Mouse (Mus musculus) ES-Bruce4 (cell line): ENCODE results near the gene Hnf1b. TPM values are rescaled to one million over a fixed set of nuclear protein-coding genes. Genes with fewer than 3 reads are reported as not detected.

Experiments
- H3K27ac ChIP-seq: 2 replicates; pipeline ENCODE4 v1.5.1; 2012; ENCODE audit warnings: low read length, inconsistent platforms; ENCODE audit not compliant: insufficient read depth
- H3K27me3 ChIP-seq: 2 replicates; pipeline ENCODE4 v1.6.1; 2012; ENCODE audit warnings: mild to moderate bottlenecking, low read length, inconsistent platforms; ENCODE audit not compliant: control insufficient read depth, poor library complexity, insufficient read depth, severe bottlenecking
- H3K36me3 ChIP-seq: 2 replicates; pipeline ENCODE4 v1.6.1; 2012; ENCODE audit warnings: inconsistent platforms, mild to moderate bottlenecking, low read length, moderate library complexity; ENCODE audit not compliant: control insufficient read depth, poor library complexity, insufficient read depth, severe bottlenecking
- H3K4me1 ChIP-seq: one replicate; pipeline ENCODE4 v1.8.1; 2011; ENCODE audit warnings: low read length; ENCODE audit not compliant: control insufficient read depth, insufficient read depth
- H3K4me3 ChIP-seq: 2 replicates; pipeline ENCODE4 v1.5.1; 2011; ENCODE audit warnings: low read depth, mild to moderate bottlenecking, low read length
- H3K9ac ChIP-seq: 2 replicates; pipeline ENCODE4 v1.6.1; 2012; ENCODE audit warnings: low read depth, mild to moderate bottlenecking, inconsistent platforms; ENCODE audit not compliant: poor library complexity, severe bottlenecking
- H3K9me3 ChIP-seq: replicated peaks from 2 replicates; pipeline ENCODE4 v1.6.1; 2012; ENCODE audit warnings: mild to moderate bottlenecking, low read length, inconsistent platforms; ENCODE audit not compliant: control insufficient read depth, poor library complexity, insufficient read depth, severe bottlenecking
- CTCF ChIP-seq: IDR thresholded peaks from one replicate; pipeline ENCODE4 v1.8.1; 2011; ENCODE audit warnings: low read depth, low read length
- EP300 ChIP-seq: IDR thresholded peaks from 2 replicates; pipeline ENCODE4 v1.6.1; 2011; ENCODE audit warnings: low read depth, low read length; ENCODE audit not compliant: insufficient read depth
- POLR2A ChIP-seq: IDR thresholded peaks from one replicate; pipeline ENCODE4 v1.8.1; 2011; ENCODE audit warnings: low read length; ENCODE audit not compliant: insufficient read depth
- polyA plus RNA-seq: library from polyadenylated mRNA; stranded (reverse); fragments of >200 nt; gene quantifications from 2 replicates; pipeline ENCODE4 v1.2.4, GENCODE M21; 2011; ENCODE audit warnings: low read depth; ENCODE audit not compliant: missing spikeins, insufficient read depth, insufficient read length

The Hnf1b gene
- polyA plus RNA-seq, 1 experiment, result 0.27 TPM

- peaks cover 4% of the 10 kb centered on the region for H3K36me3 ChIP-seq
- H3K9me3 ChIP-seq, result no peaks in the 10 kb centered on the region
- H3K4me1 ChIP-seq, result no peaks in the 10 kb centered on the region
- H3K27me3 ChIP-seq, result no peaks in the 10 kb centered on the region; the same call in 1 of the 2 replicates
- H3K27ac ChIP-seq, result no peak overlapping the region
- no peak overlapping the region for H3K4me3 ChIP-seq
- no peak for TF ChIP-seq CTCF
- TF ChIP-seq EP300, result no peak
- no peak for TF ChIP-seq POLR2A
- H3K9ac ChIP-seq, result no peak overlapping the region
These were observed 88.7 kb downstream of the Hnf1b start for GRCm38 (mm10) chr11:83938556-83938955.

GRCm38 (mm10) chr11:83941950-83942840 is 92.3 kb downstream of the Hnf1b start, which contains the start of gene Ddx52:
TSS of gene Ddx52 (plus strand) at chr11:83942062.
- Histone ChIP-seq H3K27ac (no peak within 1 kb of the TSS), H3K4me1 (no peaks in the 10 kb centered on the region), H3K9ac (peak within 1 kb of the TSS; percentile 96), H3K36me3 (peaks cover 31% of the 10 kb centered on the region), H3K27me3 (no peaks in the 10 kb centered on the region; the same call in 1 of the 2 replicates), H3K4me3 (peak within 1 kb of the TSS; percentile 77), H3K9me3 (no peaks in the 10 kb centered on the region)
- TF ChIP-seq EP300 (no peak), POLR2A (peak; percentile 30)

Other genes with a start within 250 kb of the Hnf1b start
- not detected in 2 replicates for gene Rpl9-ps1, start 204.4 kb upstream of the Hnf1b start, polyA plus RNA-seq
- not detected in 2 replicates for gene Ccl3, start 200.7 kb upstream of the Hnf1b start, polyA plus RNA-seq
- not detected in 2 replicates for gene Ccl4, start 187.5 kb upstream of the Hnf1b start, polyA plus RNA-seq
- gene Wfdc17, start 146.1 kb upstream of the Hnf1b start, polyA plus RNA-seq, result not detected in 2 replicates
- gene Wfdc18, start 141.0 kb upstream of the Hnf1b start, polyA plus RNA-seq, result not detected in 2 replicates
- gene Wfdc21, start 103.1 kb upstream of the Hnf1b start, polyA plus RNA-seq, result not detected in 2 replicates
- 20.7 and 23.8 TPM in 2 replicates for gene Heatr6, start 96.4 kb upstream of the Hnf1b start, polyA plus RNA-seq
- gene Ddx52, start 92.0 kb downstream of the Hnf1b start, polyA plus RNA-seq, result 36.9 and 39.1 TPM in 2 replicates
- gene Synrg, start 114.4 kb downstream of the Hnf1b start, polyA plus RNA-seq, result 16.0 and 16.4 TPM in 2 replicates
- gene Dusp14, start 219.2 kb downstream of the Hnf1b start, polyA plus RNA-seq, result 26.0 and 32.4 TPM in 2 replicates